Mouse (Mus musculus) stomach, postnatal 0 days (tissue): ENCODE measurements around the gene Cwh43. TPM values are rescaled to one million over a fixed set of nuclear protein-coding genes. Genes with fewer than 3 reads are reported as not detected.

Source experiments
- ATAC-seq: fragments of 200-750 bp; cut with Nextera tagmentation; 2 replicates; pipeline ENCODE4 v1.8.0; 2017; ENCODE audit not compliant: low FRiP score, low TSS enrichment
- DNase-seq: peaks from one replicate; pipeline ENCODE4 v3.0.0-alpha.2; 2016; ENCODE audit warnings: low spot score
- H3K27ac ChIP-seq: fragments of 300-500 bp; sonication (generic); replicated peaks from 2 replicates; pipeline ENCODE4 v1.5.1; 2014; ENCODE audit warnings: mild to moderate bottlenecking, control low read depth
- H3K27me3 ChIP-seq: fragments of 300-500 bp; sonication (generic); 2 replicates; pipeline ENCODE4 v1.6.1; 2014; ENCODE audit warnings: low read length; ENCODE audit not compliant: control insufficient read depth, insufficient read depth
- H3K36me3 ChIP-seq: fragments of 300-500 bp; sonication (generic); 2 replicates; pipeline ENCODE4 v1.6.1; 2014; ENCODE audit warnings: low read length, mixed read lengths; ENCODE audit not compliant: control insufficient read depth, insufficient read depth
- H3K4me1 ChIP-seq: fragments of 300-500 bp; sonication (generic); replicated peaks from 2 replicates; pipeline ENCODE4 v1.6.1; 2014; ENCODE audit warnings: antibody characterized with exemption; ENCODE audit not compliant: control insufficient read depth, insufficient read depth
- H3K4me2 ChIP-seq: fragments of 300-500 bp; sonication (generic); replicated peaks from 2 replicates; pipeline ENCODE4 v1.6.1; 2014; ENCODE audit warnings: low read depth, mild to moderate bottlenecking, control low read depth, moderate library complexity
- H3K4me3 ChIP-seq: fragments of 300-500 bp; sonication (generic); 2 replicates; pipeline ENCODE4 v1.5.1; 2014; ENCODE audit warnings: low read depth, low read length, control low read depth
- H3K9ac ChIP-seq: fragments of 300-500 bp; sonication (generic); 2 replicates; pipeline ENCODE4 v1.6.1; 2014; ENCODE audit warnings: mild to moderate bottlenecking, low read length, control low read depth, mixed read lengths
- H3K9me3 ChIP-seq: fragments of 300-500 bp; sonication (generic); 2 replicates; pipeline ENCODE4 v1.6.1; 2016; ENCODE audit warnings: low read length; ENCODE audit not compliant: control insufficient read depth
- CTCF ChIP-seq: IDR thresholded peaks from 2 replicates; pipeline ENCODE4 v1.5.1; 2016; ENCODE audit warnings: antibody characterized with exemption, low read depth, mild to moderate bottlenecking, moderate library complexity
- EP300 ChIP-seq: optimal IDR thresholded peaks from 2 replicates; pipeline ENCODE3; 2016; ENCODE audit warnings: antibody characterized with exemption
- WGBS: fragments of 180-500 bp; shearing (Covaris S2); extraction: QIAGEN DNeasy Blood & Tissue Kit; methylation state at CpG from one replicate; pipeline ENCODE4 v1.1.7; 2014; 5-methylcytosine and 5-hydroxymethylcytosine counted together
- polyA plus RNA-seq: library from polyadenylated mRNA; unstranded; fragments of >200 nt; fragmentation: Nextera tagmentation; extraction: Ambion mirVana; gene quantifications from 2 replicates; pipeline ENCODE4 v1.2.1, GENCODE M21; 2015

Gene Cwh43
- polyA plus RNA-seq, 1 experiment from 2014 or later, result 8.6 TPM

- Histone ChIP-seq H3K4me2 (no peak overlapping the region), H3K4me3 (no peak overlapping the region), H3K27ac (no peak overlapping the region), H3K9me3 (no peaks in the 10 kb centered on the region), H3K9ac (no peak overlapping the region), H3K36me3 (no peaks in the 10 kb centered on the region), H3K27me3 (no peaks in the 10 kb centered on the region), H3K4me1 (no peaks in the 10 kb centered on the region)
- TF ChIP-seq EP300 (no peak), CTCF (peak; percentile 81)
- DNase-seq (peak; percentile 69), ATAC-seq (no peak)
- WGBS, result 24% methylated on average over 3 of the region's 3 CpGs
Observed at GRCm38 (mm10) chr5:73382737-73383646, 22.9 kb upstream of the Cwh43 start.

GRCm38 (mm10) chr5:73383647-73383970 lies 22.3 kb upstream of the Cwh43 start:
- Histone ChIP-seq H3K9me3 (no peaks in the 10 kb centered on the region), H3K9ac (no peak overlapping the region), H3K4me2 (no peak overlapping the region), H3K36me3 (no peaks in the 10 kb centered on the region), H3K4me3 (no peak overlapping the region), H3K4me1 (no peaks in the 10 kb centered on the region), H3K27ac (no peak overlapping the region), H3K27me3 (no peaks in the 10 kb centered on the region)
- 59% methylated on average over 4 of the region's 4 CpGs for WGBS
- DNase-seq, result no peak
- TF ChIP-seq EP300, result no peak
- no peak for TF ChIP-seq CTCF
- 0 out of 2 replicates have a peak, but pooled peaks have one; percentile 43 for ATAC-seq

GRCm38 (mm10) chr5:73393041-73393440 lies 12.8 kb upstream of the Cwh43 start:
- Histone ChIP-seq H3K4me3 (no peak overlapping the region), H3K36me3 (no peaks in the 10 kb centered on the region), H3K4me2 (no peak overlapping the region), H3K4me1 (no peaks in the 10 kb centered on the region), H3K27ac (no peak overlapping the region), H3K27me3 (no peaks in the 10 kb centered on the region), H3K9ac (no peak overlapping the region), H3K9me3 (no peaks in the 10 kb centered on the region)
- ATAC-seq, result peak; percentile 35; the same call in 1 of the 2 replicates
- TF ChIP-seq EP300 (no peak), CTCF (no peak)
- 63% methylated on average over 9 of the region's 9 CpGs for WGBS
- DNase-seq, result no peak

GRCm38 (mm10) chr5:73399768-73400526 lies 5.9 kb upstream of the Cwh43 start:
- DNase-seq, result no peak
- Histone ChIP-seq H3K4me1 (no peaks in the 10 kb centered on the region), H3K27ac (no peak overlapping the region), H3K9ac (no peak overlapping the region), H3K4me3 (no peak overlapping the region), H3K36me3 (no peaks in the 10 kb centered on the region), H3K27me3 (no peaks in the 10 kb centered on the region), H3K9me3 (no peaks in the 10 kb centered on the region), H3K4me2 (no peak overlapping the region)
- 31% methylated on average over 7 of the region's 7 CpGs for WGBS
- TF ChIP-seq CTCF, result no peak
- no peak for TF ChIP-seq EP300
- ATAC-seq, result 0 out of 2 replicates have a peak, but pooled peaks have one; percentile 19

GRCm38 (mm10) chr5:73401341-73401740 lies 4.5 kb upstream of the Cwh43 start:
- Histone ChIP-seq H3K36me3 (no peaks in the 10 kb centered on the region), H3K4me2 (no peak overlapping the region), H3K27ac (no peak overlapping the region), H3K9ac (no peak overlapping the region), H3K4me1 (peaks cover 2% of the 10 kb centered on the region), H3K27me3 (no peaks in the 10 kb centered on the region), H3K9me3 (no peaks in the 10 kb centered on the region), H3K4me3 (no peak overlapping the region)
- WGBS, result 55% methylated on average over 5 of the region's 5 CpGs
- ATAC-seq (no peak; the same call in 1 of the 2 replicates), DNase-seq (no peak)
- TF ChIP-seq EP300, result no peak
- no peak for TF ChIP-seq CTCF
